Mouse (Mus musculus) heart, embryonic 16.5 days (tissue): ENCODE data around the gene Snrpa1. TPM values are rescaled to one million over a fixed set of nuclear protein-coding genes. Genes with fewer than 3 reads are reported as not detected.

ENCODE experiments used
- ATAC-seq: fragments of 200-750 bp; cut with Nextera tagmentation; replicated peaks from 2 replicates; pipeline ENCODE4 v1.8.0; 2017; ENCODE audit warnings: moderate number of reproducible peaks; ENCODE audit not compliant: insufficient read depth, low FRiP score; ENCODE audit errors: extremely low read depth
- H3K27ac ChIP-seq: fragments of 300-500 bp; sonication (generic); 2 replicates; pipeline ENCODE4 v1.5.1; 2014; ENCODE audit warnings: mild to moderate bottlenecking, low read length, control low read depth, moderate library complexity
- H3K27me3 ChIP-seq: fragments of 300-500 bp; sonication (generic); 2 replicates; pipeline ENCODE4 v1.6.1; 2014; ENCODE audit warnings: low read length, mixed read lengths; ENCODE audit not compliant: control insufficient read depth, insufficient read depth
- H3K36me3 ChIP-seq: fragments of 300-500 bp; sonication (generic); 2 replicates; pipeline ENCODE4 v1.6.1; 2014; ENCODE audit not compliant: control insufficient read depth, insufficient read depth
- H3K4me1 ChIP-seq: fragments of 300-500 bp; sonication (generic); 2 replicates; pipeline ENCODE4 v1.6.1; 2014; ENCODE audit warnings: low read length, mixed read lengths; ENCODE audit not compliant: control insufficient read depth, insufficient read depth
- H3K4me2 ChIP-seq: fragments of 300-500 bp; sonication (generic); 2 replicates; pipeline ENCODE4 v1.6.1; 2014; ENCODE audit warnings: low read depth, mild to moderate bottlenecking, control low read depth, low read length
- H3K4me3 ChIP-seq: fragments of 300-500 bp; sonication (generic); 2 replicates; pipeline ENCODE4 v1.5.1; 2014; ENCODE audit warnings: mild to moderate bottlenecking, control low read depth, low read length
- H3K9ac ChIP-seq: fragments of 300-500 bp; sonication (generic); 2 replicates; pipeline ENCODE4 v1.6.1; 2014; ENCODE audit warnings: low read length, control low read depth
- H3K9me3 ChIP-seq: fragments of 300-500 bp; sonication (generic); replicated peaks from 2 replicates; pipeline ENCODE4 v1.6.1; 2016; ENCODE audit warnings: low read length; ENCODE audit not compliant: control insufficient read depth
- WGBS: fragments of 180-500 bp; shearing (Covaris S2); extraction: QIAGEN DNeasy Blood & Tissue Kit; methylation state at CpG from one replicate; pipeline ENCODE4 v1.1.7; 2014; 5-methylcytosine and 5-hydroxymethylcytosine counted together
- polyA plus RNA-seq: library from polyadenylated mRNA; unstranded; fragments of >200 nt; fragmentation: Nextera tagmentation; extraction: Ambion mirVana; gene quantifications from 2 replicates; pipeline ENCODE4 v1.2.1, GENCODE M21; 2015

Snrpa1 gene
- 89.4 and 99.8 TPM in 2 replicates for polyA plus RNA-seq

DNA sequence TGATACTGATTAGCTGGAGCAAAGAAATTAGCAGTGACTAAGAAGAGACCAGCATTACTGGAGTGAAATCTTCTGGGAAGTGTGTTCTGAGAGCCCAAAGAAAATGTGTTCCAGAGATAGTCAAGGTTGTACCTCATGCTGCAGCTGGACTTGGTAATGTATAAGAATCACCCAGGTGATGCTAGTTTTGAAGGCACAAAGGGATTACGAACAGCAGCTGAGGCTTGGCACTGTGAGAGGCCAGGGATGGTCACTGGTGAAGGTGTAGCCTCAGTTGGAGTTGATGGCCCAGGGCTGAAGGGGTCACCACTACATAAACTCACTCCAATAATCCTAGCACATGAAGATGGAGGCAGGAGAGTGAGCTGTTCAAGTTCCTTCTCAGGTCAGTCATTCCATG, at the start of gene Snrpa1:
Snrpa1 (plus strand) TSS at position 301 of the 400 bp plus-strand sequence.
- Histone ChIP-seq H3K4me1 (peaks cover 15% of the 10 kb centered on the region), H3K4me2 (peak within 1 kb of the TSS; percentile 83), H3K4me3 (peak within 1 kb of the TSS; percentile 100), H3K36me3 (peaks cover 8% of the 10 kb centered on the region), H3K27ac (peak within 1 kb of the TSS; percentile 56; the same call in 1 of the 2 replicates), H3K9me3 (no peaks in the 10 kb centered on the region), H3K9ac (peak within 1 kb of the TSS; percentile 99), H3K27me3 (no peaks in the 10 kb centered on the region; the same call in 1 of the 2 replicates)
- ATAC-seq = no peak
- 66% methylated on average over 1 of the region's 1 CpGs for WGBS

DNA sequence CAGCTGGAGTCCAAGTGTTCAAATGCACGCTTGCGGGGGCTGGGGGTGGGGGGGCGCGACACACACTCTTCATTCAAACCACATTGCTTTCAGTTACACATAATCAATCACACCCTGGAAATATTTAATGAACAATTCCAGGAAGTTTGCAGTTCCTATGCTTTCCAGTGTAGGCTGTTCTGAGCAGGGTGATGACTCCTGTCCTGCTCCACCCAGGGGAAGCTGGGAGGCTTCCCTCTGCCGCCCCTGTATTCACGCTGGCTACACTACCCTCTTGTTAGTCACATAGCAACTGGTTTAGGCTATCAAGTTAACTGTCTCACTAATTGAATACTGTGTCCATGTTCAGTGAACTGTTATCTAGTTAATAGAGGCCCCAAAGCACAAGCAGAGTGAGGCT, 48.3 kb upstream of the Snrpa1 start:
- no peak overlapping the region for H3K4me2 ChIP-seq
- H3K4me3 ChIP-seq = no peak overlapping the region
- WGBS = 65% methylated on average over 6 of the region's 6 CpGs
- H3K36me3 ChIP-seq = no peaks in the 10 kb centered on the region
- H3K9me3 ChIP-seq = no peaks in the 10 kb centered on the region
- H3K27me3 ChIP-seq = no peaks in the 10 kb centered on the region
- no peaks in the 10 kb centered on the region for H3K4me1 ChIP-seq
- ATAC-seq = no peak; the same call in 1 of the 2 replicates
- no peak overlapping the region for H3K9ac ChIP-seq
- H3K27ac ChIP-seq = no peak overlapping the region

DNA sequence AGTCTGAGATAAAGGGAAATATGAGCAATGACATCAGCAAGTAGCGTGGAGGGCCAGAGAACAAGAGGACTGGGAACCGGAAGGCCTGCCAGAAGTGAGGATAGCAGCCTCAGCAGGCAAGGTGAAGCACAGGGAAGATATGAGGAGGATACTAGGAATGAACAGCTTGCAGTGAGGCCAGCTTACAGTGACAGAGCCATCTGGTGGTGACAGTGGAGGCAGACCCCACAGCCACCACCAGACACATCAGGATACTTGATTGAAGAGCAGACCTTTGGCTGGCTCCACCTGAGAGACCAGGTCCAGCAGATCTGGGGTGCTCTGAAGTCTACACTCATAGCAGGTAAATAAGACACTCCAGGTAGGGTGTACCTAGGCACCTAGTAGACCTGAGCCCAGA, 31.1 kb upstream of the Snrpa1 start:
- H3K27me3 ChIP-seq = peaks cover 2% of the 10 kb centered on the region; the same call in 1 of the 2 replicates
- peaks cover 3% of the 10 kb centered on the region; the same call in 1 of the 2 replicates for H3K9me3 ChIP-seq
- no peak for ATAC-seq
- 79% methylated on average over 2 of the region's 2 CpGs for WGBS
- no peak overlapping the region for H3K27ac ChIP-seq
- H3K4me1 ChIP-seq = no peaks in the 10 kb centered on the region
- H3K4me2 ChIP-seq = no peak overlapping the region
- H3K36me3 ChIP-seq = no peaks in the 10 kb centered on the region
- no peak overlapping the region for H3K4me3 ChIP-seq
- H3K9ac ChIP-seq = no peak overlapping the region

DNA sequence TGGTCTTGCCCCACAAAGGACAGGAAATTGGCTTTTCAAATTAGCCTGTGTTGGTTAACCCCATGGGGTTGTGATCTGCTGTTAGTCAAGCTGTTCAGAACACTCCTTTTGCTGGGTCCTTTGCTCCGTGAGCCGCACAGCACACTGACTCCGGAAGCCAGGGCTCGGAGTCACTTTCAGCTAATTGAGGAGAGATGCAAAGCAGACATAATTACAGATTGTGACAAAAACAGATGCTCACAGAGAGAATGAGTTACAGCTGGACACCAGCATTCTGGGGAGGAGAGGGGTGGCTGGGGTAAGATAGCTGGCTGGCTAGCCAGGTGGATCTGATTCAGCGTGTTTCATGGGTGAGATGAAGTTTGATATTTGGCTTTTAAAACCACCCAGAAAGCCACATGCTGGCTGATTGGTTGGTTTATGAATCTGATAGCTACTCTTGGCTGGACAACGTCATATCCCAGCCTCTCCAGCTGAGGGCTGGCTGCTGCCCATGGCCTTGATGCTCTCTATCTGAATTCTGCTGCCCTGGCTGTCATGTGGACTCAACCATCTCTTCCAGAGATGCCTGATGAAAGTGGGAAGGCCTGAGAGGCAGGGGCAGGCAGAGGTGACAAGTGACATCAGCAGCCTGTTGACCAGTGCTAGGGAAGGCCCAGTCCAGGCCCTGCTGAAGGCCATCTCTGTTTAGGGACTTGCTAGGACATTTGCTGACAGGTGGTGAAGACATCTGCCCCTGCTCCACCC, 29.9 kb upstream of the Snrpa1 start:
- WGBS = 71% methylated on average over 6 of the region's 6 CpGs
- ATAC-seq = no peak
- Histone ChIP-seq H3K36me3 (no peaks in the 10 kb centered on the region), H3K27ac (no peak overlapping the region), H3K4me3 (no peak overlapping the region), H3K27me3 (peaks cover 2% of the 10 kb centered on the region; the same call in 1 of the 2 replicates), H3K4me2 (no peak overlapping the region), H3K4me1 (no peaks in the 10 kb centered on the region), H3K9me3 (peaks cover 3% of the 10 kb centered on the region; the same call in 1 of the 2 replicates), H3K9ac (no peak overlapping the region)

DNA sequence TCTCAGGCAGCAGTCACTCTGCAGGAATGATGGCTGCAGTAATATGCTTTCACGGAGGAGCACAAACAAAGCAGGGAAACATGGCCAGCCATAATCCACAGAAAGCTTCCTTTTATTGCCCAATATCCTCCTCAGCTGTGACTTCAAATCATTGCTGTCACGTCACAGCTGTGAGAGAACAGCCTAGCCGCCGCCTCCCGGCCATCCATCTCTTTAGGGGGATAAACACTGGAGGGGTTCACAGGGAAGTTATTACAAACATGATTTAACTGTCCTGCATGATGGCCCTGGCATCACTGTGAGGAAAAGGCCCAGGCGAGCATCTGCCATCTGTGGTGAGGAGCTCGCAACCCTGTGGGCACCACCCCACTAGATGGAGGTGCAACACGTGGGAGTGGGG, 22.0 kb upstream of the Snrpa1 start:
- Histone ChIP-seq H3K27ac (no peak overlapping the region), H3K27me3 (no peaks in the 10 kb centered on the region; the same call in 1 of the 2 replicates), H3K36me3 (no peaks in the 10 kb centered on the region), H3K9ac (no peak overlapping the region), H3K4me2 (no peak overlapping the region), H3K4me1 (0 out of 2 replicates have a peak, but pooled peaks cover 3% of the 10 kb centered on the region), H3K4me3 (no peak overlapping the region), H3K9me3 (no peaks in the 10 kb centered on the region)
- ATAC-seq = no peak
- WGBS = 69% methylated on average over 8 of the region's 8 CpGs

DNA sequence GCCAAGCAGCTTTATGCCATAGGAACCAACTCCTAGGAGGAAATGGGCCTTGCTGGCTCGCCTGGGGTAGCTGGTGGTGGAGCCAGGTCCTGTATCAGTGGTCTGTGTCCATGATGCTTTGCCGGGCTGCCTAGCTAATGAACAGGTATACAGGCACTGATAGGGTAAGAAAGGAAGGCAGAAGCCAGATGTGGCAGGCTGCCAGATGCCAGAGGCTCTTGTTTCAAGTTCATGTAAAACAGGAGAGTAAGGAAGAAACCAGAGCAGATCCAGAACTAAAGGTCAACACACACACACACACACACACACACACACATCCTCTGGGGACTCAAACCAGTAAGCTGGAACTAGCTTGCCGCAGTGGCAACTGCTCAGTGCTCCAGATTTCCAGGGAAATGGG, 20.5 kb upstream of the Snrpa1 start:
- H3K27ac ChIP-seq = no peak overlapping the region
- 0 out of 2 replicates have a peak, but pooled peaks cover 3% of the 10 kb centered on the region for H3K4me1 ChIP-seq
- H3K27me3 ChIP-seq = no peaks in the 10 kb centered on the region; the same call in 1 of the 2 replicates
- H3K9ac ChIP-seq = no peak overlapping the region
- no peak overlapping the region for H3K4me2 ChIP-seq
- 61% methylated on average over 3 of the region's 3 CpGs for WGBS
- no peak overlapping the region for H3K4me3 ChIP-seq
- no peaks in the 10 kb centered on the region for H3K36me3 ChIP-seq
- ATAC-seq = no peak
- H3K9me3 ChIP-seq = no peaks in the 10 kb centered on the region

DNA sequence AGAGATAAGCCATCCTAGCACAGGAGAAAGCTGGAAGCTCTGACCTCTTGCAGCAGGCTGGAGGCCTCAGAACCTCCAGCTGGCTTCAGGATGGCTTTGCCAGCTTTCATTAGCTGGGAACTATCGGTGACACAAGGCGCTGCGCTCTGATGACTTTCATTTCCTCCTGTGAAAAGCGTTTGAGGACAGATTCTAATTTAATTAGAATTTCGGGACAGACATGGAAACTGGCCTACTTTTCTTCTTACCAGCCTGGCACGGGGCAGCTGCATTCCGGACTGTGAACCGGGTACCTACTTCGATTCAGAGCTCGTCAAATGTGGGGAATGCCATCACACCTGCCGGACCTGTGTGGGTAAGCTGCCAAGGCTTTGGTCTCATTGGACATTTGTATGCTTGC, 20.1 kb upstream of the Snrpa1 start:
- Histone ChIP-seq H3K36me3 (no peaks in the 10 kb centered on the region), H3K4me2 (no peak overlapping the region), H3K4me3 (no peak overlapping the region), H3K27ac (no peak overlapping the region), H3K4me1 (0 out of 2 replicates have a peak, but pooled peaks cover 3% of the 10 kb centered on the region), H3K9ac (no peak overlapping the region), H3K9me3 (no peaks in the 10 kb centered on the region), H3K27me3 (no peaks in the 10 kb centered on the region; the same call in 1 of the 2 replicates)
- 81% methylated on average over 11 of the region's 11 CpGs for WGBS
- no peak for ATAC-seq

DNA sequence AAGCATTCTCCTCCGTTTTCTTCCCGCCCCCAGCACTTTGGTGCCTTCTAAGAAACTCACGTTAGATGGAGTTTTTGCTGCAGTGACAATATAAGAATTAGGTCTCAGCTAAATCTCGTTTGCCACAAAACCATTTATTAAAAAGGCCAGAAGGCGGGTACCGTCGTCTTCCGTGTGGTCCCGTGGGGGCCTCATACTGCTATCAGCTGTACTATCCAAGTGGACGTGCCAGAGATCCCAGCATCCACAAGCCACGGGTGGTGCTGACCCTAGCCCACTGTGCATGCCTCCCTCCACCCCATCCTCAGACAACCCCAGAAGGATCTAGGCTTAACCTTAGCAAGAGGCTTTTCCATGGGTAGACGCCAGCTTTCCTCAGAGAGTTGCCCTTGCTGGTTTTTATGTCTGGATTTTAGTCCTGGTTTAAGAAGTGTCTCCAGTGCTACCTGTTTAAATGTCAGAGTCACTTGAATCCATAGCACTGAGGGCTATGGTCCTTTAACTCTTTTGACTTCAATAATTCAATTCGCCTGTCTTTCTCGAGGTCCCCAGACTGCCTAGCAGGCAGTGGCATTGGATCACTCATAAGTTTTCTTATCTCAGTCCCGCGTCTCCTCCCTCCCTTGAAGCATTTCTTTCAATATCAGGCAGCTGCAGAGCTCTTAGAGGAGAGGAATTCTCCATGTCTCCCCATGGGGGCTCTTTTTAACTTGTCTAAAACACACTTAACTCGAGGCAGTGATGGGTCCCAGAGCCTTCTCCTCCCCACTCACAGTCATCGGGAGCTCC, 18.6 kb upstream of the Snrpa1 start:
- H3K9ac ChIP-seq = no peak overlapping the region
- no peaks in the 10 kb centered on the region for H3K36me3 ChIP-seq
- no peaks in the 10 kb centered on the region for H3K9me3 ChIP-seq
- 0 out of 2 replicates have a peak, but pooled peaks cover 3% of the 10 kb centered on the region for H3K4me1 ChIP-seq
- no peak for ATAC-seq
- no peak overlapping the region for H3K27ac ChIP-seq
- no peak overlapping the region for H3K4me3 ChIP-seq
- WGBS = 66% methylated on average over 18 of the region's 18 CpGs
- no peak overlapping the region for H3K4me2 ChIP-seq
- peaks cover 4% of the 10 kb centered on the region; the same call in 1 of the 2 replicates for H3K27me3 ChIP-seq
